Mouse (Mus musculus): ENCODE data around the gene Epha1. TPM values are rescaled to one million over a fixed set of nuclear protein-coding genes. Genes with fewer than 3 reads are reported as not detected.

The Epha1 gene
- total and polyA plus RNA-seq, 3 experiments, result 0.04 TPM; not detected in 2

DNA sequence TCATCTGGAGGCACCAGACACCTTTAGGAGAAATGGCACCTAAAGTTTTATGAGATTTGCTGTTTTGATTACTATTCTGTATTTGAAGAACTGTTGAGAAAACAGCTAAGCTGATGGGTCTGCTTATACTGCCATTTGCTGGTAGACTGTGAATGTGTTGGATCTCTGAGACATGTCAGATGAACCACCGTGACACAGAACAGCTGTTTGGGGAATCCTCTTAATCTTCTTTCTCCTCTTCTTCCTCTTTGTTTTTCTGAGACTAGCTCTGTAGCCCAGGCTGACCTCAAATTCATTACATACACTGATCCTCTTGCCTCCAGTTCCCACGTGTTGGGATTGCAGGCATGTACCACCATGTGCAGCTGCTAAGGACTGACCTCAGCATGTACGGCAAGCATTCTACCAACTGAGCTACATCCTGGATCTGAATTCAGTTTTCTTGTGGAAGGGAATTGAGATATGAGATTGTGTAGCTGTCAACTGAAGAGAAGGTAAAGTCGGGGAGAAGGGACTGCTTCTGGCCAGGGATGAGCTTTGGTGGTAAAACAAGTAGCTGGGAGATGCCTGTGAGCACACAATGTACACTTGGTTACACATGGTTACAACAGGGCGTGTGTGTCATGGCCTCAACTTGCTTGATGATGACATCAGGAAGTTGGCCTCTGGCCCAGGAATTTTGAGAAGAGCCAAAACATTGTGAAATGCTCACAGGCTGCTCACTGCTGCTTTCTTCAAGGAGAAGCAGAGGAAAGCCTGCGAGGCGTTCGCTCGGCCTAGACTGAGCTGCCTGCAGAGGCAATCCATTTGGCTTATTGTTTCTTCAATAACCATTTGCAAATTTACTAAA lies 23.1 kb upstream of the Epha1 start:
- no peaks in the 10 kb centered on the region for H3K79me2 ChIP-seq (ENCODE audit: control insufficient read depth, insufficient read depth, low read length, poor library complexity)
- peaks cover 0 to 11% of the 10 kb centered on the region in 2 experiments; a peak in 2 of 4 replicates for H3K36me3 ChIP-seq (ENCODE audit: control insufficient read depth in 1 of 2, insufficient read depth in 2 of 2, low read length in 2 of 2)
- H3K4me3 ChIP-seq (ENCODE audit: control insufficient read depth in 1 of 2, insufficient read depth in 1 of 2, low read depth in 2 of 2, low read length in 2 of 2), result no peak overlapping the region
- TF ChIP-seq TAL1 (IDR thresholded peaks at IDR 0.05; ENCODE audit: low read length) (no peak), ETS1 (IDR thresholded peaks at IDR 0.05; ENCODE audit: low read depth, low read length) (peak; percentile 55; the same call in 1 of the 2 replicates), MYB (IDR thresholded peaks at IDR 0.05; ENCODE audit: low read depth, low read length) (no peak)
- no peak overlapping the region for H3K9ac ChIP-seq (ENCODE audit: control insufficient read depth, low read depth, low read length, poor library complexity, severe bottlenecking)
- peak; percentile 63 for DNase-seq (ENCODE audit: low read depth, low spot score)
- H3K27me3 ChIP-seq (ENCODE audit: control insufficient read depth in 1 of 2, insufficient read depth in 2 of 2, low read length in 2 of 2), result peaks cover 9 to 20% of the 10 kb centered on the region in 2 experiments
- H3K4me1 ChIP-seq (ENCODE audit: control insufficient read depth in 1 of 2, insufficient read depth in 2 of 2, low read length in 2 of 2), result peaks cover 2 to 11% of the 10 kb centered on the region in 2 experiments; a peak in 3 of 4 replicates
- no peaks in the 10 kb centered on the region for H3K9me3 ChIP-seq (replicated peaks; ENCODE audit: insufficient read depth, low read length)
- no peak overlapping the region for H3K27ac ChIP-seq (ENCODE audit: control insufficient read depth, low read depth, low read length)

DNA sequence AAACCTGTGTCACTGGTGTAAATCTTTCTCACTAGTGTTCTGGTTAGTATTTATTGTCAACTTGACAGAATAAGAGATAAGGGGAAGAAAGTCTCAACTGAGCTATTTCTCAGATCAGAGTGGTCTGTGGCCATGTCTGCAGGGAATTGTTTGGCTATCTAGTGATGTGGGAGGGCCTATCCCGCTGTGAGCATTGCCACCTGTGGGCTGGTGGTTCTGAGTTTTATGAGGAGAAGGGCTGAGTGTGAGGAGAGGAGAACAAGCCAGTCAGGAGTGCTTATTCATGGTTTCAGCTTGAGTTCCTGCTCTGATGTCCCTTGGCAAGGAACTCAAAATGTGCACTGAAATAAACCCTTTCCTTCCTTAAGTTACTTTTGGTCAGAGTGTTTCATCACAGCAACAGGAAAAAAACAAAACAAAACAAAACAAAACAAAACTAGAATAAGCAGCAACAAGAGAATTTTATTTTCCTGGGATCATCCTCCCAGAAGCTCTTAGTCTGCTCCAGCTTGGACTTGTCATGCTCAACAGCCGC lies 18.8 kb upstream of the Epha1 start:
- Histone ChIP-seq H3K4me3 (ENCODE audit: control insufficient read depth in 1 of 2, insufficient read depth in 1 of 2, low read depth in 2 of 2, low read length in 2 of 2) (no peak overlapping the region), H3K27me3 (ENCODE audit: control insufficient read depth in 1 of 2, insufficient read depth in 2 of 2, low read length in 2 of 2) (peaks cover 16 to 32% of the 10 kb centered on the region in 2 experiments), H3K27ac (ENCODE audit: control insufficient read depth, low read depth, low read length) (no peak overlapping the region), H3K36me3 (ENCODE audit: control insufficient read depth in 1 of 2, insufficient read depth in 2 of 2, low read length in 2 of 2) (peaks cover 0 to 3% of the 10 kb centered on the region in 2 experiments; a peak in 2 of 4 replicates), H3K9me3 (replicated peaks; ENCODE audit: insufficient read depth, low read length) (no peaks in the 10 kb centered on the region), H3K9ac (ENCODE audit: control insufficient read depth, low read depth, low read length, poor library complexity, severe bottlenecking) (no peak overlapping the region), H3K4me1 (ENCODE audit: control insufficient read depth in 1 of 2, insufficient read depth in 2 of 2, low read length in 2 of 2) (peaks cover 2 to 7% of the 10 kb centered on the region in 2 experiments; a peak in 3 of 4 replicates), H3K79me2 (ENCODE audit: control insufficient read depth, insufficient read depth, low read length, poor library complexity) (no peaks in the 10 kb centered on the region)
- no peak for DNase-seq (ENCODE audit: low read depth, low spot score)
- TF ChIP-seq SMC3 (IDR thresholded peaks at IDR 0.05; ENCODE audit: low read depth, low read length) (no peak), MYC (IDR thresholded peaks at IDR 0.05; ENCODE audit: low read depth, low read length) (no peak), SIN3A (IDR thresholded peaks at IDR 0.05; ENCODE audit: low read length) (no peak), KAT2A (conservative IDR thresholded peaks at IDR 0.05; ENCODE audit: low read depth, low read length) (no peak), ZC3H11A (IDR thresholded peaks at IDR 0.05; ENCODE audit: low read depth, low read length) (no peak), ETS1 (IDR thresholded peaks at IDR 0.05; ENCODE audit: low read depth, low read length) (no peak), CHD1 (IDR thresholded peaks at IDR 0.05; ENCODE audit: low read depth, low read length) (no peak), JUND (IDR thresholded peaks at IDR 0.05; ENCODE audit: low read depth, low read length) (no peak), ZKSCAN1 (IDR thresholded peaks at IDR 0.05; ENCODE audit: low read depth, low read length) (no peak), CHD2 (IDR thresholded peaks at IDR 0.05; ENCODE audit: low read length) (no peak)

DNA sequence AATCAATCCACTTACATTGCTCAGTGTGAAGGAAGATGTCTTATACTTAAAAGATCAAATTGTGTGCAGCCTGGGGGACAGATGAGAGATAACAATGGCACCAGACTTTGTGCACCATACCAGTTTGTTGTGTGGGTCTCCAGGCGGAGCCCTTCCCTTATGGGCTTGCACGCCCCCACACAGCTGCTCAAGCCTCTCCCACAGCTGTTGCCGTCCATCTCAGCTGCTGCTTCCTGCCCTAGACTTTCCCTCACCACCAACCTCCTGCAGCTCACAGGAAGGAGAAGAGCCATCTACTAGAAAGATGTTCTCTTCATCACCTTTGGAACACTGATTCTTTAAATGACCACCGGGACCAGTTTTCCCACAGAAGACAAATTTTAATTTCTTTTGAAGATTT lies 12.6 kb upstream of the Epha1 start:
- Histone ChIP-seq H3K36me3 (ENCODE audit: control insufficient read depth in 1 of 2, insufficient read depth in 2 of 2, low read length in 2 of 2) (no peaks in the 10 kb centered on the region), H3K27ac (ENCODE audit: control insufficient read depth, low read depth, low read length) (no peak overlapping the region), H3K4me1 (ENCODE audit: control insufficient read depth in 1 of 2, insufficient read depth in 2 of 2, low read length in 2 of 2) (no peaks in the 10 kb centered on the region), H3K9me3 (replicated peaks; ENCODE audit: insufficient read depth, low read length) (no peaks in the 10 kb centered on the region), H3K9ac (ENCODE audit: control insufficient read depth, low read depth, low read length, poor library complexity, severe bottlenecking) (no peak overlapping the region), H3K4me3 (ENCODE audit: control insufficient read depth in 1 of 2, insufficient read depth in 1 of 2, low read depth in 2 of 2, low read length in 2 of 2) (no peak overlapping the region), H3K27me3 (ENCODE audit: control insufficient read depth in 1 of 2, insufficient read depth in 2 of 2, low read length in 2 of 2) (peaks cover 14 to 17% of the 10 kb centered on the region in 2 experiments), H3K79me2 (ENCODE audit: control insufficient read depth, insufficient read depth, low read length, poor library complexity) (no peaks in the 10 kb centered on the region)
- TF ChIP-seq RAD21 (IDR thresholded peaks at IDR 0.05; ENCODE audit: low read depth, low read length) (no peak), NELFE (IDR thresholded peaks at IDR 0.05; ENCODE audit: low read depth, low read length) (no peak), MXI1 (IDR thresholded peaks at IDR 0.05; ENCODE audit: low read depth, low read length) (no peak), MEF2A (IDR thresholded peaks at IDR 0.05; ENCODE audit: extremely low read depth, insufficient replicate concordance, low read depth, low read length, poor library complexity, severe bottlenecking) (no peak), ETS1 (IDR thresholded peaks at IDR 0.05; ENCODE audit: low read depth, low read length) (no peak), UBTF (IDR thresholded peaks at IDR 0.05; ENCODE audit: borderline replicate concordance, insufficient read depth, low read depth, low read length) (no peak), TBP (IDR thresholded peaks at IDR 0.05; ENCODE audit: low read depth, low read length) (no peak), MAX (IDR thresholded peaks at IDR 0.05; ENCODE audit: low read length) (no peak), MAFK (IDR thresholded peaks at IDR 0.05; ENCODE audit: borderline replicate concordance, low read depth, low read length) (no peak), MAZ (IDR thresholded peaks at IDR 0.05; ENCODE audit: low read depth, low read length) (no peak), ZMIZ1 (IDR thresholded peaks at IDR 0.05; ENCODE audit: low read depth, low read length) (no peak), POLR2A (IDR thresholded peaks at IDR 0.05; ENCODE audit: control insufficient read depth in 1 of 2, insufficient read depth in 1 of 2, low read depth in 1 of 2, low read length in 2 of 2, poor library complexity in 1 of 2) (no peak)
- no peak for DNase-seq (ENCODE audit: low read depth, low spot score)

Measured in MEL (cell line).